ENCODE assay signal across 8 mouse cellular contexts in the genomic region with DNA sequence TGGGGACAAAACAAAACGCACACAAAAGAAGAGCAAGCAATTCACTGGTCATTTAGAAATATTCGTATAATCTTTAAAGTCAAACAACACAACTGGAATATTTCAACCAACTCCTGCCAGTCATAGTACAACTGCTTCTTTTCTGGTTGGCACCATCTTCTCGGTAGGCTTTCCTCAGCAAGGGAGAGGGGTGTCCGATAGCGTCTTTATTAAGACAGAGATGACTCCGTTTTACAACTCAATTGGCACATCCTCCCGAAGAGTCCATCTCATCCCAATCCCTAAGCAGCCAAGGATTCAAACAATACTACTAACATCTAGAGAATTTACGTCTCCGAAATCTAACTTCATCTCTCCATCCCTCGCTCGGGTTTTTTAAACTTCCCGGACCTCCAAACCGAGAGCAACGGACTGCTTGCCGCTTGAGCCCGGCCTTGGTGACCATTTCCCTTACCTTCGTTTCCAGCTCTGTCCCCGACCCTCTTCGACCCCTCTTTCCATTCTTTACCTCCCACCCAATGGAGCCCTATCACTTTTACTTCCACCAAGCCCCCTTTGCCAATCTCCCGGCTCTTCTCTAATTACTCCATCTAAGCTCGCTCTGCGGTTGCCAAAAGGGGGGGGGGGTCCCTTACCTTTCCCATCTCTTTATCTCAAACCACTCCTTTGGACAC. TPM values are rescaled to one million over a fixed set of nuclear protein-coding genes. Genes with fewer than 3 reads are reported as not detected.
DNase-seq lines count a peak whose midpoint lies in the region; ATAC-seq and TF ChIP-seq lines count a peak whose summit lies in the region.

No protein-coding gene starts in this region.

- peak overlapping the region; percentile 70 for H3ac ChIP-seq in myocyte (ENCODE audit: control insufficient read depth, insufficient read length)

- H3K9me3 ChIP-seq in embryonic facial prominence, embryonic 11.5 days (replicated peaks; ENCODE audit: control insufficient read depth, low read length): no peaks in the 10 kb centered on the region

- DNase-seq in lung, adult 2 months: no peak
- no peak for DNase-seq in lung, postnatal 4 days
- DNase-seq in embryonic facial prominence, embryonic 11.5 days (ENCODE audit: low spot score): peak; percentile 42
- DNase-seq in induced T-regulatory cell, adult 2 months (ENCODE audit: low read depth): peak; percentile 56
- no peak for DNase-seq in right cerebral cortex, postnatal 25 days
- DNase-seq in right cerebral cortex, postnatal 14 days: no peak
- DNase-seq in layer of hippocampus, postnatal 14 days (ENCODE audit: low spot score in 2 of 2): no peak

- peaks cover 11% of the 10 kb centered on the region for H3K4me1 ChIP-seq in lung, adult 2 months (ENCODE audit: control insufficient read depth, insufficient read depth, low read length)
- H3K4me1 ChIP-seq in embryonic facial prominence, embryonic 11.5 days (ENCODE audit: control insufficient read depth, insufficient read depth, low read length): no peaks in the 10 kb centered on the region; the same call in 1 of the 2 replicates

- 2% methylated on average over 22 of the region's 22 CpGs for WGBS in lung, adult 2 months
- WGBS in embryonic facial prominence, embryonic 11.5 days: 2% methylated on average over 22 of the region's 22 CpGs

- H3K27ac ChIP-seq in embryonic facial prominence, embryonic 11.5 days (replicated peaks; ENCODE audit: low read depth, low read length): peak overlapping the region; percentile 57; the same call in 1 of the 2 replicates

- peak overlapping the region; percentile 78 for H3K4me2 ChIP-seq in embryonic facial prominence, embryonic 11.5 days (ENCODE audit: low read depth, low read length)
- H3K4me2 ChIP-seq in myocyte (ENCODE audit: low read depth): peak overlapping the region; percentile 72

- no peaks in the 10 kb centered on the region for H3K79me2 ChIP-seq in myocyte (ENCODE audit: control insufficient read depth, insufficient read depth)

- peak overlapping the region; percentile 71 for H3K9ac ChIP-seq in embryonic facial prominence, embryonic 11.5 days (replicated peaks; ENCODE audit: low read length)

- peak overlapping the region; percentile 79 for H3K4me3 ChIP-seq in lung, adult 2 months (replicated peaks; ENCODE audit: extremely low read depth, low read depth, low read length)
- peak overlapping the region; percentile 81 for H3K4me3 ChIP-seq in embryonic facial prominence, embryonic 11.5 days (ENCODE audit: low read depth, low read length)
- H3K4me3 ChIP-seq in myocyte: peak overlapping the region; percentile 39

- H3K36me3 ChIP-seq in embryonic facial prominence, embryonic 11.5 days (replicated peaks; ENCODE audit: control insufficient read depth, insufficient read depth, low read depth, low read length): no peaks in the 10 kb centered on the region
- no peaks in the 10 kb centered on the region for H3K36me3 ChIP-seq in myocyte (ENCODE audit: control insufficient read depth, insufficient read depth)

- ATAC-seq in embryonic facial prominence, embryonic 11.5 days (replicated peaks; ENCODE audit: insufficient number of reproducible peaks, low FRiP score, low TSS enrichment, low read depth): no peak

- no peak for TF ChIP-seq POLR2A in lung, adult 2 months (IDR thresholded peaks at IDR 0.05; ENCODE audit: borderline replicate concordance, extremely low read depth, low read depth, low read length)
- TF ChIP-seq POLR2A in myocyte (IDR thresholded peaks at IDR 0.05; ENCODE audit: insufficient read length, low read depth): no peak

- no peak for TF ChIP-seq CTCF in lung, adult 2 months (IDR thresholded peaks at IDR 0.05; ENCODE audit: insufficient read depth, low read length)

- H3K27me3 ChIP-seq in embryonic facial prominence, embryonic 11.5 days (ENCODE audit: control insufficient read depth, insufficient read depth, low read length): no peaks in the 10 kb centered on the region
- H3K27me3 ChIP-seq in myocyte (ENCODE audit: control insufficient read depth, insufficient read depth, insufficient read length): peaks cover 4% of the 10 kb centered on the region

TF ChIP-seq in myocyte, 11 proteins besides CTCF, POLR2A, EP300 and RAD21:
- TF ChIP-seq SRF (IDR thresholded peaks at IDR 0.05; ENCODE audit: control insufficient read depth, insufficient read length, low read depth): no peak
- TF ChIP-seq MAX (IDR thresholded peaks at IDR 0.05; ENCODE audit: low read depth): no peak
- TF ChIP-seq MYOG (IDR thresholded peaks at IDR 0.05; ENCODE audit: control insufficient read depth in 1 of 3, insufficient read depth in 1 of 3, insufficient read length in 2 of 3, low read depth in 2 of 3): no peak
- TF ChIP-seq POLR2AphosphoS2 (IDR thresholded peaks at IDR 0.05; ENCODE audit: insufficient read length, low read depth): no peak
- TF ChIP-seq MYOD1 (IDR thresholded peaks at IDR 0.05; ENCODE audit: control insufficient read depth in 1 of 3, insufficient read length in 2 of 3, low read depth in 2 of 3): no peak
- TF ChIP-seq USF1 (IDR thresholded peaks at IDR 0.05; ENCODE audit: low read depth): no peak
- no peak for TF ChIP-seq TCF12 (IDR thresholded peaks at IDR 0.05; ENCODE audit: insufficient read depth, poor library complexity, severe bottlenecking)
- TF ChIP-seq E2F4 (IDR thresholded peaks at IDR 0.05; ENCODE audit: insufficient read depth): no peak
- TF ChIP-seq REST (IDR thresholded peaks at IDR 0.05; ENCODE audit: insufficient read depth, insufficient read length): no peak
- TF ChIP-seq TCF3 (IDR thresholded peaks at IDR 0.05; ENCODE audit: insufficient read length, low read depth): no peak
- TF ChIP-seq CEBPB (IDR thresholded peaks at IDR 0.05; ENCODE audit: insufficient read depth, poor library complexity, severe bottlenecking): no peak
TF ChIP-seq in myocyte: peak in this region for 0.

RNA-seq across cellular contexts. Expression of gene Arid3b, which starts 0.6 kb away (rescaled TPM):
- polyA plus RNA-seq in lung, adult 2 months (2012; rRNA removed): 16.4 and 16.6 TPM in 2 replicates
- polyA plus RNA-seq in embryonic facial prominence, embryonic 11.5 days (2014; fragmentation: Nextera tagmentation; extraction: Ambion mirVana): 23.2 and 24.3 TPM in 2 replicates
- 1.5 TPM for polyA plus RNA-seq in myocyte (2012; fragmentation: generic; extraction: Trizol)
- 1 to 10 TPM; 7.0 to 8.9 TPM for total RNA-seq in layer of hippocampus, postnatal 14 days (2021)

Comparison
In these comparisons a context has a peak if more than half of its experiments do, and no peak if none do; other contexts are left out.
1. DNase-seq: peak in embryonic facial prominence, embryonic 11.5 days (single experiment) and induced T-regulatory cell, adult 2 months (single experiment); none in lung, adult 2 months (single experiment), lung, postnatal 4 days (0 of 2), right cerebral cortex, postnatal 25 days (single experiment), right cerebral cortex, postnatal 14 days (single experiment) and layer of hippocampus, postnatal 14 days (0 of 2).
2. Peak in every context shown above with its lines, with median percentiles within 50 percentile points of each other: H3K4me3 ChIP-seq.